ENCODE assay signal across 23 mouse cellular contexts in the genomic region with DNA sequence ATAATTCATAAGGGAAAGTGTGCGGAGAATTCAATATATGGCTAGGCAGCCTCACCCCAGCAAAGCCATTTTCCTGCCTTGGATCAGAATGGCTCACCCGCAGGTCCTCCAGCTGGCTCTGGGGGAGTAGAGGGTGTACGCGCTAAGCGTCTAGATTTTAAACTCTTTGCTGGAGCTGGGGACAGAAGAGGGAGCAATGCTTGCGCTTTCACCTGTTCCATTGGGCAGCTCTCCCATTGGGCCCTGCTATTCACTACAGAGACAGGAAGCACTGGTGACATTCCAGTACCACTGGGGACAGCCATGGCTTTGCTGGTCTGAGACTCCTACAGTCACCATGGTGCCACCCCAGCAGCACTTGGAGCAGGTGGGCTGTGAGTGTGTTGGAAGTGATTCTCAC.
DNase-seq lines count a peak whose midpoint lies in the region; ATAC-seq and TF ChIP-seq lines count a peak whose summit lies in the region.
"Had no signal": no experiment of that assay in that cellular context is flagged by ENCODE, and none has a peak within 500 bp of the region (broad histone marks: within the 10 kb centered on the region; RNA-seq: fewer than 3 reads in every experiment).

No protein-coding gene starts in this region.

- no peak for TF ChIP-seq CTCF in cerebellum, adult 2 months (IDR thresholded peaks at IDR 0.05; ENCODE audit: borderline replicate concordance, insufficient read depth, low read depth, low read length)

- H3K36me3 ChIP-seq in forebrain, embryonic 11.5 days (ENCODE audit: control insufficient read depth, insufficient read depth, low read length), result no peaks in the 10 kb centered on the region
- no peaks in the 10 kb centered on the region for H3K36me3 ChIP-seq in forebrain, embryonic 16.5 days (ENCODE audit: control insufficient read depth, insufficient read depth)
- H3K36me3 ChIP-seq in kidney, embryonic 14.5 days (ENCODE audit: control insufficient read depth, insufficient read depth, low read length), result no peaks in the 10 kb centered on the region
- H3K36me3 ChIP-seq: embryonic facial prominence, embryonic 15.5 days; forebrain, embryonic 10.5 days; heart, embryonic 10.5 days; heart, embryonic 15.5 days; hindbrain, embryonic 10.5 days; intestine, embryonic 15.5 days; kidney, embryonic 15.5 days had no signal

- H3K27ac ChIP-seq in forebrain, embryonic 11.5 days (ENCODE audit: low read depth, low read length), result no peak overlapping the region
- no peak overlapping the region for H3K27ac ChIP-seq in forebrain, embryonic 16.5 days (ENCODE audit: low read length)
- H3K27ac ChIP-seq in cerebellum, adult 2 months (ENCODE audit: insufficient read depth, low read length), result no peak overlapping the region
- no peak overlapping the region for H3K27ac ChIP-seq in kidney, embryonic 14.5 days (ENCODE audit: low read depth, low read length)
- H3K27ac ChIP-seq: embryonic facial prominence, embryonic 15.5 days; heart, embryonic 10.5 days; heart, embryonic 15.5 days; hindbrain, embryonic 10.5 days; hindbrain, embryonic 14.5 days; intestine, embryonic 15.5 days; kidney, embryonic 15.5 days had no signal

- TF ChIP-seq POLR2A in cerebellum, adult 2 months (IDR thresholded peaks at IDR 0.05; ENCODE audit: borderline replicate concordance, insufficient read depth, low read length), result no peak

- no peak overlapping the region for H3K4me2 ChIP-seq in forebrain, embryonic 11.5 days (ENCODE audit: low read depth, low read length, severe bottlenecking)
- no peak overlapping the region for H3K4me2 ChIP-seq in forebrain, embryonic 16.5 days (ENCODE audit: low read length)
- H3K4me2 ChIP-seq in kidney, embryonic 14.5 days (replicated peaks; ENCODE audit: low read depth, low read length), result no peak overlapping the region
- H3K4me2 ChIP-seq: embryonic facial prominence, embryonic 15.5 days; heart, embryonic 15.5 days; hindbrain, embryonic 14.5 days; intestine, embryonic 15.5 days; kidney, embryonic 15.5 days had no signal

- no peaks in the 10 kb centered on the region for H3K9me3 ChIP-seq in forebrain, embryonic 11.5 days (ENCODE audit: control insufficient read depth, low read length)
- H3K9me3 ChIP-seq in forebrain, embryonic 16.5 days (ENCODE audit: control insufficient read depth, low read length), result no peaks in the 10 kb centered on the region
- no peaks in the 10 kb centered on the region for H3K9me3 ChIP-seq in kidney, embryonic 14.5 days (ENCODE audit: control insufficient read depth, low read length)
- H3K9me3 ChIP-seq: embryonic facial prominence, embryonic 15.5 days; forebrain, embryonic 10.5 days; heart, embryonic 10.5 days; heart, embryonic 15.5 days; hindbrain, embryonic 10.5 days; intestine, embryonic 15.5 days; kidney, embryonic 15.5 days had no signal

- peak; percentile 39 for DNase-seq in forebrain, embryonic 11.5 days (ENCODE audit: low spot score)
- DNase-seq in brain, adult 2 months (ENCODE audit: low read depth, low spot score), result peak; percentile 71
- DNase-seq in cerebellum, adult 2 months, result peak; percentile 27 to 37
- DNase-seq in cerebellum, postnatal 14 days, result peak; percentile 32 to 35
- DNase-seq in retina, postnatal 1 day, result no peak
- DNase-seq: adrenal gland, adult 2 months; adrenal gland, postnatal 25 days; forebrain, postnatal 0 days; gastrocnemius, postnatal 36 days; heart, adult 18-20 months; heart, postnatal 14 days; kidney, adult 18-20 months had no signal

- ATAC-seq in forebrain, embryonic 11.5 days (replicated peaks; ENCODE audit: low FRiP score), result no peak
- no peak for ATAC-seq in forebrain, embryonic 16.5 days
- no peak for ATAC-seq in kidney, embryonic 14.5 days (ENCODE audit: low FRiP score, low TSS enrichment)
- ATAC-seq: forebrain, postnatal 0 days; intestine, embryonic 15.5 days had no signal

- H3K9ac ChIP-seq in forebrain, embryonic 11.5 days (ENCODE audit: low read length), result no peak overlapping the region
- H3K9ac ChIP-seq in forebrain, embryonic 16.5 days (replicated peaks; ENCODE audit: low read depth, low read length), result no peak overlapping the region
- H3K9ac ChIP-seq in kidney, embryonic 14.5 days (ENCODE audit: low read depth, low read length), result no peak overlapping the region
- H3K9ac ChIP-seq: embryonic facial prominence, embryonic 15.5 days; forebrain, postnatal 0 days; heart, embryonic 15.5 days; hindbrain, embryonic 14.5 days; intestine, embryonic 15.5 days; kidney, embryonic 15.5 days had no signal

- 96% methylated on average over 6 of the region's 6 CpGs for WGBS in forebrain, embryonic 11.5 days
- WGBS in forebrain, embryonic 16.5 days, result 94% methylated on average over 6 of the region's 6 CpGs
- 37% methylated on average over 6 of the region's 6 CpGs for WGBS in cerebellum, adult 2 months
- WGBS in kidney, embryonic 14.5 days, result 83% methylated on average over 6 of the region's 6 CpGs

- no peak overlapping the region for H3K4me3 ChIP-seq in forebrain, embryonic 11.5 days (ENCODE audit: low read depth, low read length)
- H3K4me3 ChIP-seq in forebrain, embryonic 16.5 days (replicated peaks; ENCODE audit: low read length), result no peak overlapping the region
- no peak overlapping the region for H3K4me3 ChIP-seq in cerebellum, adult 2 months (replicated peaks; ENCODE audit: insufficient read depth, low read depth, low read length)
- no peak overlapping the region for H3K4me3 ChIP-seq in kidney, embryonic 14.5 days (ENCODE audit: low read length)
- H3K4me3 ChIP-seq: embryonic facial prominence, embryonic 15.5 days; erythroblast, embryonic 14.5 days; forebrain, embryonic 10.5 days; heart, embryonic 10.5 days; heart, embryonic 15.5 days; hindbrain, embryonic 10.5 days; intestine, embryonic 15.5 days; kidney, embryonic 15.5 days had no signal

- H3K27me3 ChIP-seq in forebrain, embryonic 11.5 days (ENCODE audit: control insufficient read depth, insufficient read depth, low read length), result no peaks in the 10 kb centered on the region
- no peaks in the 10 kb centered on the region for H3K27me3 ChIP-seq in forebrain, embryonic 16.5 days (replicated peaks; ENCODE audit: control insufficient read depth, insufficient read depth, low read length)
- no peaks in the 10 kb centered on the region for H3K27me3 ChIP-seq in cerebellum, adult 2 months (ENCODE audit: control insufficient read depth, insufficient read depth, low read length)
- no peaks in the 10 kb centered on the region for H3K27me3 ChIP-seq in kidney, embryonic 14.5 days (ENCODE audit: control insufficient read depth, insufficient read depth, low read length)
- H3K27me3 ChIP-seq: embryonic facial prominence, embryonic 15.5 days; heart, embryonic 15.5 days; intestine, embryonic 15.5 days; kidney, embryonic 15.5 days had no signal

- H3K4me1 ChIP-seq in forebrain, embryonic 11.5 days (replicated peaks; ENCODE audit: control insufficient read depth, insufficient read depth, low read length), result peaks cover 7% of the 10 kb centered on the region
- peaks cover 5% of the 10 kb centered on the region for H3K4me1 ChIP-seq in forebrain, embryonic 16.5 days (replicated peaks; ENCODE audit: control insufficient read depth, insufficient read depth, low read length)
- H3K4me1 ChIP-seq in cerebellum, adult 2 months (ENCODE audit: control insufficient read depth, insufficient read depth, low read length), result peaks cover 20% of the 10 kb centered on the region
- H3K4me1 ChIP-seq in kidney, embryonic 14.5 days (ENCODE audit: control insufficient read depth, insufficient read depth, low read length), result no peaks in the 10 kb centered on the region; the same call in 1 of the 2 replicates
- H3K4me1 ChIP-seq: embryonic facial prominence, embryonic 15.5 days had no signal
